Mouse (Mus musculus) CH12.LX (cell line): ENCODE data around the gene Crls1.

Source experiments
- CTCF ChIP-seq, 2 experiments: IDR thresholded peaks in 1 of 2; conservative IDR thresholded peaks in 1 of 2; 2 replicates each; pipeline ENCODE4 v1.5.1; 2011 to 2012; ENCODE audit warnings: low read depth in 2 of 2, low read length in 2 of 2, improper control_type of control experiment in 1 of 2, inconsistent platforms in 1 of 2, mild to moderate bottlenecking in 1 of 2, moderate library complexity in 1 of 2
- HCFC1 ChIP-seq: IDR thresholded peaks from 2 replicates; pipeline ENCODE4 v1.6.1; 2012; ENCODE audit warnings: low read depth, mild to moderate bottlenecking, inconsistent platforms, low read length, improper control_type of control experiment
- KAT2A ChIP-seq: IDR thresholded peaks from 2 replicates; pipeline ENCODE4 v1.6.1; 2012; ENCODE audit warnings: low read length, improper control_type of control experiment, inconsistent platforms; ENCODE audit not compliant: insufficient replicate concordance
- RAD21 ChIP-seq: IDR thresholded peaks from 2 replicates; pipeline ENCODE4 v1.6.1; 2011; ENCODE audit warnings: low read depth, mild to moderate bottlenecking, low read length, improper control_type of control experiment, moderate library complexity

GRCm38 (mm10) chr2:132849141-132849540 is 2.7 kb downstream of the Crls1 start:
- TF ChIP-seq CTCF (conservative IDR thresholded peaks at IDR 0.05 in 1 of 2, IDR thresholded peaks at IDR 0.05 in 1 of 2; ENCODE audit: low read depth in 2 of 2, low read length in 2 of 2) (no peak), KAT2A (no peak), RAD21 (no peak), HCFC1 (no peak)
